Mouse (Mus musculus) liver, embryonic 14.5 days (tissue): ENCODE measurements around the gene Rtn2.

Experiments
- CTCF ChIP-seq: IDR thresholded peaks from 2 replicates; pipeline ENCODE4 v1.5.1; 2016; ENCODE audit warnings: antibody characterized with exemption, low read depth, control low read depth
- EP300 ChIP-seq: IDR thresholded peaks from 2 replicates; pipeline ENCODE4 v1.6.1; 2016; ENCODE audit warnings: antibody characterized with exemption, low read depth

DNA sequence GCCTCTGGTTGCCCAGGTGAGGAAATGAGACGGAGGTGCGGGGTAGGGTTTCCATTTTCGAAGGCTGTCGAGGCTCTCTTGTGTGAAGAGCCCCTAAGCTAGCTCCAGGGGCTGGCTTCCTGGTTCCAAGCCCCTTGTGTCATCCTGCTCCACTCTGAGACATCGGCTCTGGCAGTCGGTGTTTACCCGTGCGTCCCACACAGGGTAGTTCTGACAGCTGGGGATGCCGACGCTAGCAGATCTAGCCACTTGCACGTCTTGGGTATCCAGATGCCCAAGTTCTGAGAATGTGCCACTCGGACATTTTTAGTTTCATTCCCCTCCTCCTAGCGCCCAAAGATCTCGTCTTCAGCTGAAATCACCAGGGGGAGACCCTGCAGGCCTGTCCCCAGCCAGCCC lies 981 bp downstream of the Rtn2 start:
- TF ChIP-seq EP300, result no peak
- TF ChIP-seq CTCF, result no peak
